Mouse (Mus musculus): Measurements from ENCODE around the gene Coa4. TPM values are rescaled to one million over a fixed set of nuclear protein-coding genes. Genes with fewer than 3 reads are reported as not detected.

Coa4 gene
- 17.8 and 19.3 TPM in 2 replicates for polyA plus RNA-seq (2016; fragmentation: Nextera tagmentation; extraction: Ambion mirVana)

DNA sequence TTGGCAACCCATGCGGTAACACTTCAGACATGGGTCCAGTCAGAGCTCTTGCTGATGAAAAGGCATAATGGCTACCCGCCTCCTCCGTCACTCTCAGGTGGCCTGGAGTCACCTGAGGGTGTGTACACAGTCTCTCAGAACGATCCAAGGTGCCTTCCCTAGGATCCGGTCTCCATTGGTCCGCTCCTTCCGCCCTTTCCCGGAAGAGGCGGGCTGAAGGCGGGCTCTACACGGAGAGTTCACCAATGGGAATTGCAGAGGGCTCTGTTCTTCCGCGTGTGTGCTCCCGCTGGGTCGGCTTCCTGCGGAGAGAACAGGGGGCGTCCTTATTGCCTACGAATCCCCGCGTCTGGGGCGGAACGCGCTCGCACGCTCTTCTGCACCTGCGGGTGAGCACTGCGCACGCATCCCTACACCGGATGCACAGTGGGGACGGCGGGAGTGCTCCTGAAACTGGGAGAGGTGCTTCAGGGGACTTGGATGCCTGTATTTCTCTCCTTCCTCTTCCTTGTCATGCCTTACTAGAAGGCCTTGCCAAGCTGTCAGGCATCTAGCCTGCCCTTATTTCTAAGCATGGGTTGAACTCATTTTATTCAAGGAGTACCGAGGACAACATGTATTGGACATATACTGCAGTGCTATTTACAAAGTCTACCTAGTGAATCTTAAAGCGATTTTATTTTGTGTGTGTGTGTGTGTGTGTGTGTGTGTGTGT is at the start of gene Coa4:
TSS of gene Coa4 (plus strand) at position 268 of the 715 bp plus-strand sequence.
- peak; percentile 95 for DNase-seq (ENCODE audit: low spot score)
- Histone ChIP-seq H3K4me1 (peaks cover 14% of the 10 kb centered on the region), H3K27ac (replicated peaks) (peak within 1 kb of the TSS; percentile 88), H3K27me3 (replicated peaks; ENCODE audit: low read depth, poor library complexity, severe bottlenecking) (no peaks in the 10 kb centered on the region), H3K36me3 (replicated peaks) (peaks cover 20% of the 10 kb centered on the region), H3K9me3 (no peaks in the 10 kb centered on the region), H3K4me3 (peak within 1 kb of the TSS; percentile 69)
- WGBS, result under 1% methylated on average over 33 of the region's 33 CpGs

DNA sequence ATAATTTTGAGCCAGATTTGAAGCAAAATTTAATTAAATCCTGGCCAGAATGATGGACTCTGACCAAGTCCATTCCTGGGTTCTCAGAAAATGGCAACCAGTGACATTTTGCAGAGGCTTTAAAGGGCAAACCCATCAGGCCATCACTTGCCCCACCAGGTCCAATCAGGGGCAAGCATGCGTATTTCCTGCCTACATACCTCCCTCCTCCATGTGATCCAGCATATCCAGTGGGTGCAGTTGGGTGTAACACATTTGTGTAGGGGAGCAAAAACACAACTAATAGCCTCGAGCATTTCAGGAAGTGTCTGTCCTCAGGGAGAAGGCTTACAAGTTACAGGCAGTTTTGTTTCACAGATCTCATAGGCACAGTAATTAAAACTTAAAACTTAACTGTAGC is 49.6 kb upstream of the Coa4 start:
- 71% methylated on average over 2 of the region's 2 CpGs for WGBS
- DNase-seq (ENCODE audit: low spot score), result no peak
- peaks cover 8% of the 10 kb centered on the region for H3K27me3 ChIP-seq (replicated peaks; ENCODE audit: low read depth, poor library complexity, severe bottlenecking)
- no peak overlapping the region for H3K27ac ChIP-seq (replicated peaks)
- no peaks in the 10 kb centered on the region for H3K36me3 ChIP-seq (replicated peaks)
- peaks cover 5% of the 10 kb centered on the region for H3K4me1 ChIP-seq
- no peaks in the 10 kb centered on the region for H3K9me3 ChIP-seq
- no peak overlapping the region for H3K4me3 ChIP-seq

DNA sequence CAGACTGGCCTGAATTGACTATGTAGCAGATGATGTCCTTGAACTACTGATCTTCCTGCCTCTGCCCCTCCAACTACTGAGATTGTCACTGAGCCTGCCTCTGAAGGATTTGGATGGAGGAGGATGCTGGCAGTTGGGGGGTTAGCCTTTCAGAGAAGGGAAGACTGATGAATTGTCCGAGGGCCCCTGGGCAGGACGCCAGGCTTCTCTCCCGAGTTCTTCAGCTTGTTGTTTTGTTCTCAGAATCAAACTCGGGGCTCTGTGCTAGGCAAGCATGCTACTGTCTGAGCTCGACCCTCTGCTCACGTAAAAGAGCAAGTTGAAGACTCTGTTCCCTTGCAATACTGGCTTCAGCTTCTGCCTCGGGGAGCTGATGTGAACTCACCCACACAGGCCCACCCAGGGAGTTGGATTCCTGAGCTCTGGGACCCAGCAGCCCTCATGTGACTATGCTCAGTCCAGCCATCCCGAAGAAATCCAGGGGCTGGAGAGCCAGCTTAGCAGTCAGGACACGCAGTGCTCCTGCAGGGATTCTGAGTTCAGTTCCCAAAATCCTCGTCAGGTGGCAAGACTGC is 48.3 kb upstream of the Coa4 start:
- H3K27ac ChIP-seq (replicated peaks), result peak overlapping the region; percentile 8; the same call in 1 of the 2 replicates
- H3K4me1 ChIP-seq, result peaks cover 17% of the 10 kb centered on the region
- H3K27me3 ChIP-seq (replicated peaks; ENCODE audit: low read depth, poor library complexity, severe bottlenecking), result peaks cover 20% of the 10 kb centered on the region
- H3K36me3 ChIP-seq (replicated peaks), result no peaks in the 10 kb centered on the region
- WGBS, result 49% methylated on average over 10 of the region's 10 CpGs
- H3K9me3 ChIP-seq, result no peaks in the 10 kb centered on the region
- DNase-seq (ENCODE audit: low spot score), result no peak
- H3K4me3 ChIP-seq, result no peak overlapping the region

DNA sequence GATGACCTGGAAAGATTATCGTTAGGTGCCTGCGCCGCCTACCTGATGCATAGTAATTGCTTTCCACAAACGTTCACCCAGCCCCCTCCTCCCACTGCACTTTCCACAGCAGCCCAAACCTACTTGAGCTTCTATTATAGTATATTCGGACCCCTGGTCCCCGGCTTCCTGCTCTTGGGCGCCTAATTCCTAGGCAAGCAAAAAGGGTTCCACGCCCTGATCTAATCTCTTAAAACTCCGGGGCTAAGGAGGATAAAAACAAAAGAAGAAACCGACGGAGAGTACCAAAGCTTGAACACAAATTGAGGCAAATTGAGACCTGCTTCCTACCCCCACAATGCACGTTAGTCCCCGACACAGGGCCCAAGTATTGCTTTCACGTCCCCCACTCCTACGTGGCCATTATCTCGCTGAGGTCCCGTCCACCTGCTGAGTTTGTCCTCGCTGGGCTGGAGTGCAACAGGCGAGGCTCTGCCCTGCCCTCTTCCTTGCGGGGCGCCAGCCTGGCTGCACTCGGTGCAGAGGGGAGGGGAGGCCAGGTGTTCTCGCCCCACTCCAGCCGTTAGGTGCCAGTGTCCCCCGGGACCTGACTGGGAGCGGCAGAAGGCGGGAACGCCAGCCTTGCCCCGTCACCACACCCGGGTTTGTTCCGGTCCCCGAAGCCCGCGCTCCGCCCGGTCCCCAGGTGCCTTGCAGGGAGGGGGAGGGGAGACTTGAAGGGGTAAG is 44.3 kb upstream of the Coa4 start:
- peak overlapping the region; percentile 86 for H3K27ac ChIP-seq (replicated peaks)
- H3K36me3 ChIP-seq (replicated peaks), result peaks cover 11% of the 10 kb centered on the region
- no peaks in the 10 kb centered on the region for H3K9me3 ChIP-seq
- peaks cover 30% of the 10 kb centered on the region for H3K27me3 ChIP-seq (replicated peaks; ENCODE audit: low read depth, poor library complexity, severe bottlenecking)
- peak overlapping the region; percentile 64 for H3K4me3 ChIP-seq
- DNase-seq (ENCODE audit: low spot score), result peak; percentile 15
- WGBS, result 2% methylated on average over 36 of the region's 36 CpGs
- peaks cover 52% of the 10 kb centered on the region for H3K4me1 ChIP-seq

DNA sequence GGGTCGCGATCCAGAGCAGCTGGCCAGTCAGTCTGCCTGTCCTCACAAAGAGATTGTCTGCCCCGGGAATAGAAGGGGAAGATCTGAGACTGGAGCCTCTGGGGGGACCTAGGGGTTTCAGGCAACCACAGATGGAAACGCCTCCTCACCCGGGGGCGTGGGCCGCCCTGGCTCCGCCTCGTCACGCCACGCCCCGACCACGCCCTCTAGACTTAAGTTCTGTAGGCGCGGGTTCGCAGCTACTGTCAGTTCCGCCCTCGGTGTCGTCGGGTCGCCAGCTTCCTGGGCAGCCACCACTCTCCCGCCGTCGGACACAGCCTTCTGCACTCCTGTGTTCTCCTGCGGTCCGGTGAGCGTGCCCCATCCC is 43.8 kb upstream of the Coa4 start, which contains the start of gene Ucp2:
TSS of gene Ucp2 (plus strand) at position 221 of the 367 bp plus-strand sequence.
- Histone ChIP-seq H3K4me1 (peaks cover 58% of the 10 kb centered on the region), H3K27ac (replicated peaks) (peak within 1 kb of the TSS; percentile 86)
- peak; percentile 84 for DNase-seq (ENCODE audit: low spot score)

DNA sequence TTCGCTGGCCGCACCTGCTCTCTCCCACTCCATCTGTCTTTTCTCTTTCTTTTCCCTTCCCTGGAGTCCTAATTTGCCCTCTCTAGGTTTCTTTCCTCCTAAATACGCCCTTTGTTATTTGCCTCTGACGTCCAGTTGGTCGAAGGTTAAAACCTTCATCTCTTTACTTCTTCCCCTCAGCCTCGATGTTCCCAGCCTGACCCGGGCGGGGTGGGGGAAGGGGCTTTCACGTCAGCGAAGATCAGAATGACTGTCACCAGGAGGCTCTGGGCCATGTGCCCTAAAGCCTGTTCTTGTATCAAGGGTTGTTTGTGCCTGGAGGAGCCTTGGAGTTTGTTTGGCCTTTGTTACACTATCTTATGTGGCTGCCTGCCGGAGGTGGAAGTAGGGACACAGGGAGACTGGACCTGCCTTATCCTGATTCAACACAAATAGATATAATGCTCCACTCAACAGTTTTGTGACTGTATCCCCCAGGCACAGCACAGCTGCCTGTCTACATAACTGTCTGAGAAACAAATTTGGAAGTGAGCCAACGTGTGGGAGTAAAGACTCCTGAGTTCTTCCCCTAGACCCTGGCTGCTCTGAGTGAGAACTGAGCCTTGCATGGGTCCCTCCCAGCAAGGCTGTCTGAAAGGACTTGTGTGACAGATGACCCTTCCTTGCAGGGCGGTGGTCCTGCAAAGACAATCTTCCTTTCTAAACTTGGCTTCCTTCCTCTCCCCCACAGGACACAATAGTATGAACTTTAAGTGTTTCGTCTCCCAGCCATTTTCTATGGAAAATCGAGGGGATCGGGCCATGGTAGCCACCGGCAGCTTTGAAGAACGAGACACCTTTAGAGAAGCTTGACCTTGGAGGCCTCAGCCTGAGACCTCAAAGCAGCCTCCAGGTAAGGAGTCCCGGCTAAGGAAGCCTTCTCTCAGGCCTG is 43.1 kb upstream of the Coa4 start:
- peak overlapping the region; percentile 64 for H3K4me3 ChIP-seq
- DNase-seq (ENCODE audit: low spot score), result peak; percentile 45
- H3K9me3 ChIP-seq, result no peaks in the 10 kb centered on the region
- peaks cover 57% of the 10 kb centered on the region for H3K4me1 ChIP-seq
- WGBS, result 39% methylated on average over 19 of the region's 19 CpGs
- H3K27ac ChIP-seq (replicated peaks), result peak overlapping the region; percentile 86
- H3K27me3 ChIP-seq (replicated peaks; ENCODE audit: low read depth, poor library complexity, severe bottlenecking), result peaks cover 30% of the 10 kb centered on the region
- peaks cover 23% of the 10 kb centered on the region for H3K36me3 ChIP-seq (replicated peaks)

More for the DNA sequence above, 43.8 kb upstream of the Coa4 start, which contains the start of gene Ucp2:
- H3K4me3 ChIP-seq, result peak within 1 kb of the TSS; percentile 64
- no peaks in the 10 kb centered on the region for H3K9me3 ChIP-seq
- under 1% methylated on average over 27 of the region's 27 CpGs for WGBS
- peaks cover 17% of the 10 kb centered on the region for H3K36me3 ChIP-seq (replicated peaks)
- H3K27me3 ChIP-seq (replicated peaks; ENCODE audit: low read depth, poor library complexity, severe bottlenecking), result peaks cover 30% of the 10 kb centered on the region

DNA sequence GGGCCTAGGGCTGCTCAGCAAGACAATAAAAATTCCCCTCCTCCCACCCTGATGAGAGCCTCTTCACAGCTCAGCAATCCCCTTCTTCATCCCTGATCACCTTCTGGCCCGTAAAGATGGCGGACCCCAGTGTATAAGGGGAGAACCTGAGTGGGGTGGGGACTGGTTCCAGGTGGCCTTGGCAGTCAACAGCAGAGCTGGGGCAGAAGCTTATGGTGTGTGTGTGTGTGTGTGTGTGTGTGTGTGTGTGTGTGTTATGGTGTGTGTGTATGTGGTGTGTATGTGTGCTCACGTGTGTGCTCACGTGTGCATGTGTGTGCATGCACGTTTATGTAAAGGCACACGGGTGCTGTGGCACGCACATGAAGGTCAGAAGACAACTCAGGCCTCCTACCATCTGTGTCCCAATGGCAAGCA is 42.4 kb upstream of the Coa4 start:
- H3K36me3 ChIP-seq (replicated peaks), result peaks cover 30% of the 10 kb centered on the region
- no peaks in the 10 kb centered on the region for H3K9me3 ChIP-seq
- peaks cover 56% of the 10 kb centered on the region for H3K4me1 ChIP-seq
- peak; percentile 15 for DNase-seq (ENCODE audit: low spot score)
- 88% methylated on average over 7 of the region's 7 CpGs for WGBS
- H3K27me3 ChIP-seq (replicated peaks; ENCODE audit: low read depth, poor library complexity, severe bottlenecking), result peaks cover 30% of the 10 kb centered on the region
- peak overlapping the region; percentile 86 for H3K27ac ChIP-seq (replicated peaks)
- H3K4me3 ChIP-seq, result peak overlapping the region; percentile 64

DNA sequence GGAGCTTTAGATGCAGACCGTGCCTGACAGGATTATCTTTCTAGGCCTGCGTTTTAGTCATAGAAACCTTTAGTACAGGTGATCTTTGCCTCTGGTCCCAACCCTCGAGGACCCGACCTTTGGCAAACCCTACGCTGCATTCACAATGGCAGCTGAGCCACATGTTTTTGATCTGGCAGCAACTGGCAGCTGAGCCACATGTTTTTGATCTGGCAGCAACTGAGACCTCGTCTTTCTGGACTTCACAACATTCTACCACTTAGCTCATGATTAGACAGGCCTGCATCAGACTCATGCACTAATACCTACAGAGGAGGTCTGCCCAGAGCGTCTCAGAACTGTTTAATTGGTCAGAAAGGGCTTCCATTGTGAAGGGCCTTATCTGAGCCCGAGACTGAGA is 41.8 kb upstream of the Coa4 start:
- no peaks in the 10 kb centered on the region for H3K9me3 ChIP-seq
- peaks cover 56% of the 10 kb centered on the region for H3K4me1 ChIP-seq
- H3K27me3 ChIP-seq (replicated peaks; ENCODE audit: low read depth, poor library complexity, severe bottlenecking), result peaks cover 30% of the 10 kb centered on the region
- peaks cover 36% of the 10 kb centered on the region for H3K36me3 ChIP-seq (replicated peaks)
- peak overlapping the region; percentile 64 for H3K4me3 ChIP-seq
- H3K27ac ChIP-seq (replicated peaks), result peak overlapping the region; percentile 86
- peak; percentile 75 for DNase-seq (ENCODE audit: low spot score)
- WGBS, result 26% methylated on average over 8 of the region's 8 CpGs

DNA sequence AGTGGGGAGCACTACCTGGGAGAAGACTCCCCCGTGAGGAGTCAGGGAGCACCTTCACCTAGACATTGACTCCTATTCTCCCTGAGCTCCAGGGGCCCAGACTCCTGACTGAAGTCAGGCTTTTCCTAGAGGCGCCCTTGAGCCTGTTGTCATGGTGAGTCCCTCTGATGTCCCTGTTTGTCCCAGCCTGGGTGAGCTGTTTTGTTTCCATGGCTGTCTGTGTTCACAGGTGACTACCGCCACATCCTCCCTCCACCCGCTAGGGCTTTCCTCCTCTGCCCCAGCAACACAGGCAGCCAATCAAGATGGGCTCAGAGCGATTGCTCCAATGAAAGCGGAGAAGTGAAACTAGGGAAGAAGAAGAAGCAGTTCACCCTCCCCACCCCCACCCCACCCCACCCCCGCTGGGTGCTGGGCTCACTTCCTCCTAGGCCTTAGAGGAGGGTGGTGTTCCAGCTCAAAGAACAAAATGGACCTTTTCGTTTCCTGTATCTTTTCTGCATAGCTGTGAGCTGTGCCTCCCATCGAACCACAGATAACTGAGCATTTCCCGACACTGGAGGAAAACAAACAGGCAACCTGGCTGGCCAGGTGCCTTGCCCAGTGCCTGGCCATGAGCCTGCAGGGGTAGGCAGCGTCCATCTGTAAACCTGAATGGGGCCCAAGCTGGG is 41.2 kb upstream of the Coa4 start:
- Histone ChIP-seq H3K4me1 (peaks cover 62% of the 10 kb centered on the region), H3K9me3 (no peaks in the 10 kb centered on the region), H3K4me3 (peak overlapping the region; percentile 64), H3K27me3 (replicated peaks; ENCODE audit: low read depth, poor library complexity, severe bottlenecking) (peaks cover 30% of the 10 kb centered on the region), H3K27ac (replicated peaks) (peak overlapping the region; percentile 86), H3K36me3 (replicated peaks) (peaks cover 41% of the 10 kb centered on the region)
- peak; percentile 81 for DNase-seq (ENCODE audit: low spot score)
- WGBS, result 23% methylated on average over 11 of the region's 11 CpGs

DNA sequence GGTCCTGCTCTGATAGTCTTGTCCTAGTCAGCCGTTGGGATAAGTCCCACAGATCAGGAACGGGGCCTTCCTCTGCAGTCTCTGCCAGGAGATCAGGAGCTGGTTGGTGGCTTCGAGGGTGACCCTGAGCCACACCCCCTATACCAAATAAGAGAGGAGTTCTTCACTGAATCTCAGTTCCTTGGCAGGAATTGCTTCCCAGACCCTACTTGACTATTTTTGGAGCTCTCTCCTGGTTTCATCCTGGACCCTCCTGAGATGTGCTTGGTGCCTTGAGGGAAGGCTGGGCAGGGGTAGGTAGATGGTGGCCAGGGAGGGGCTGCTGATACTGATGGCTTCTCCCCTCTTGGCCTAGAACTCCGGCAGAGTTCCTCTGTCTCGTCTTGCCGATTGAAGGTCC is 40.5 kb upstream of the Coa4 start:
- H3K4me1 ChIP-seq, result peaks cover 68% of the 10 kb centered on the region
- H3K9me3 ChIP-seq, result no peaks in the 10 kb centered on the region
- H3K27me3 ChIP-seq (replicated peaks; ENCODE audit: low read depth, poor library complexity, severe bottlenecking), result peaks cover 30% of the 10 kb centered on the region
- peak overlapping the region; percentile 64; the same call in 1 of the 2 replicates for H3K4me3 ChIP-seq
- WGBS, result 84% methylated on average over 6 of the region's 6 CpGs
- peak overlapping the region; percentile 86 for H3K27ac ChIP-seq (replicated peaks)
- peaks cover 41% of the 10 kb centered on the region for H3K36me3 ChIP-seq (replicated peaks)
- DNase-seq (ENCODE audit: low spot score), result no peak

DNA sequence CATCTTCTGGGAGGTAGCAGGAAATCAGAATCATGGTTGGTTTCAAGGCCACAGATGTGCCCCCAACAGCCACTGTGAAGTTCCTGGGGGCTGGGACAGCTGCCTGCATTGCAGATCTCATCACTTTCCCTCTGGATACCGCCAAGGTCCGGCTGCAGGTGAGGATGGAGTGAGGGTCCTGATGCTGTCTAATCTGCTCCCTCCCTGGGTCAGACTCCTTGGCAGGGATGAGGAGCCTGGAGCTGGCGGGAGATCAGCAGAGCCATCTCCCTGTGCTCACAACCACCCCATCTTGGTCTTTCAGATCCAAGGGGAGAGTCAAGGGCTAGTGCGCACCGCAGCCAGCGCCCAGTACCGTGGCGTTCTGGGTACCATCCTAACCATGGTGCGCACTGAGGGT is 40.1 kb upstream of the Coa4 start:
- peaks cover 41% of the 10 kb centered on the region for H3K36me3 ChIP-seq (replicated peaks)
- peaks cover 28% of the 10 kb centered on the region for H3K27me3 ChIP-seq (replicated peaks; ENCODE audit: low read depth, poor library complexity, severe bottlenecking)
- no peak overlapping the region for H3K4me3 ChIP-seq
- H3K9me3 ChIP-seq, result no peaks in the 10 kb centered on the region
- peak overlapping the region; percentile 86 for H3K27ac ChIP-seq (replicated peaks)
- DNase-seq (ENCODE audit: low spot score), result no peak
- peaks cover 69% of the 10 kb centered on the region for H3K4me1 ChIP-seq
- WGBS, result 98% methylated on average over 9 of the region's 9 CpGs

Measured in embryonic facial prominence, embryonic 10.5 days (tissue).